Mouse (Mus musculus): ENCODE measurements at regions not wholly inside any gene's neighbourhood (a gene's known extent, or its start where the extent isn't known, plus 50 kb on each side); places are given as distances from the start of the nearest gene placed in this dataset.

DNA sequence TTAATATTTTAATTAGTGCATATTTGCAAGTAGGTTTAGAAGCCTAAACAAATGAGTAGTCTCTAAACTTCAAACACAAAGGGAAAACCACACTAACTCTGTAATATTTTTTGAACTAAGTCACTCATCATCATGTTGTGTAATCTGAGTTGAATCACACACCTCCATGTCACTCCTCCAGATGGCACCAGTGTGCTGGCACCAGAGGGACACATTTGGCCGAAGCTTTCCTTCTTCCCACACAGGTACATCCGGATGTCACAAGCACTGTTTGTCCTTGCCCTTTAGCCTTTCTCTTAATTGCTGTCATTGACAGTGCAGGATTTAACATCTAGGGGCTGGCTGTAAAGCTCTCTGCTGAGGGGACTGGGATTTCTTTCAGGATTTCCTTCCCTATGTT is 256.7 kb upstream of the Ccdc54 start:
- Histone ChIP-seq H3K4me1 (no peaks in the 10 kb centered on the region), H3K27me3 (no peaks in the 10 kb centered on the region)
- ATAC-seq (ENCODE audit: insufficient number of reproducible peaks, insufficient read depth, low FRiP score, low TSS enrichment) = no peak

DNA sequence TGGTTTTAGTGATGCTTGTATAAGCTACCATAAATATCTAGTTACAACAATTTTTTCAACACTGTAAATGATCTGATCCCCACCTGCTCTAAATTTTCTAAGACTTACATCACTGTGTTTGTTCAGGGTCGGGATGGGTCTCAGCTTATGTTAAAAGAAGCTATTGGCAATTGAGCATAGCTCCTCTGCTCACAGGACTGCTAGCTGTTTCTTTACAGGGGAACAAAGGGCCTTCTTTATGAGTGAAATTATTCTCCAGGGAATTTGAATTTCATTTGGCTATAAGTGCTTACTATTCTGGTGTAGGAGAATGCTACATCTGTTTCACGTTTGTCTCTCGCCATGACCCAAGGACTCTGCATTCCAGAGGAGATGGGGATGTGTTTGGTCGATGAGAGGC is 255.6 kb upstream of the Ccdc54 start:
- H3K27me3 ChIP-seq = no peaks in the 10 kb centered on the region
- no peaks in the 10 kb centered on the region for H3K36me3 ChIP-seq
- no peak overlapping the region for H3K4me3 ChIP-seq
- 20% methylated on average over 4 of the region's 4 CpGs for WGBS
- no peaks in the 10 kb centered on the region for H3K4me1 ChIP-seq
- H3K9ac ChIP-seq = no peak overlapping the region
- H3K27ac ChIP-seq = no peak overlapping the region
- H3K4me2 ChIP-seq (replicated peaks) = no peak overlapping the region
- peak; percentile 65; the same call in 1 of the 2 replicates for ATAC-seq (ENCODE audit: insufficient number of reproducible peaks, insufficient read depth, low FRiP score, low TSS enrichment)
- H3K9me3 ChIP-seq = no peaks in the 10 kb centered on the region

More for the DNA sequence above, 256.7 kb upstream of the Ccdc54 start:
- WGBS = 36% methylated on average over 2 of the region's 2 CpGs
- Histone ChIP-seq H3K4me3 (no peak overlapping the region), H3K9me3 (no peaks in the 10 kb centered on the region), H3K4me2 (replicated peaks) (no peak overlapping the region), H3K27ac (no peak overlapping the region), H3K36me3 (no peaks in the 10 kb centered on the region), H3K9ac (no peak overlapping the region)

DNA sequence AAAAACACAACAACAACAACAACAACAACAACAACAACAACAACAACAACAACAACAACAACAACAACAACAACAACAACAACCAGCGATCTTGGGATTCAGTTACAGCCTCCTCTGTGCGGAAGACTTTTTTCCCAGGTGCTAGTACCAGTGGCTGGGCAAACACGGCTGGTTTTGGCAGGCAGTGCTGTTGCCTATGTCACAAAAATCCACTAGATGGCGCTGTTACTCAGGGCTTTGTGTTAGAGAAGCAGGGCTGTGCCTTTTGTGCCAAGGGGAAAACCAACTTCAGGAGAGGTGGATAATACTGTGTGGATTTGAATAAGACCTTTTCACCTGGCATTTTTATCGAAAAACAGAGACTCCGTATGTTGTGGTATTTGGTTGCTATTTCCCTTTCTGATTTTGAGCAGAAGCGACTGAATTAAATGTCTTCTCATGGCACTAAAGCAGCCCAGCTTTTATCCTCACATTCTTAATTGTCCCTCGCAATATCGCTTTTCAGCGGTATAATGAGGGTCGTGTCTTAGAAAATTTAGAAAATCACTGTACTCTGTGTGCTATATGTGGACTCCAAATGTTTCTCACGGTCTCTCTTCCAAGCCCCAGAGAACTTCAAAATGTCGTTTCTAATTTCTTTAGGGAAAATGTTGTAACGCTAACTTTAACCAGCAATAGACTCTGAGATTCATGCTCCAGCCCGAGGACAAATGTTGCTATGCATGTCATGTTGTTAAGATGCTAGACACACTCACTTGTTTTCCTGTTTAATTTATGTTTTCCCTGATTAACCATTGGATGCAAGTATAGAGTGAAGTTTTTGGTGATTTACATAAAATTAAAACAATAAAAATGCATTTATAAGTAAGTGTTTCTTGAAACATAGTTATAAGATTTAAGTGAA is 251.0 kb upstream of the Ccdc54 start:
- Histone ChIP-seq H3K9ac (no peak overlapping the region), H3K9me3 (no peaks in the 10 kb centered on the region), H3K27ac (no peak overlapping the region), H3K4me1 (no peaks in the 10 kb centered on the region), H3K27me3 (no peaks in the 10 kb centered on the region), H3K4me2 (replicated peaks) (peak overlapping the region; percentile 16; the same call in 1 of the 2 replicates), H3K36me3 (no peaks in the 10 kb centered on the region), H3K4me3 (no peak overlapping the region)
- peak; percentile 80 for ATAC-seq (ENCODE audit: insufficient number of reproducible peaks, insufficient read depth, low FRiP score, low TSS enrichment)
- WGBS = 29% methylated on average over 15 of the region's 15 CpGs

DNA sequence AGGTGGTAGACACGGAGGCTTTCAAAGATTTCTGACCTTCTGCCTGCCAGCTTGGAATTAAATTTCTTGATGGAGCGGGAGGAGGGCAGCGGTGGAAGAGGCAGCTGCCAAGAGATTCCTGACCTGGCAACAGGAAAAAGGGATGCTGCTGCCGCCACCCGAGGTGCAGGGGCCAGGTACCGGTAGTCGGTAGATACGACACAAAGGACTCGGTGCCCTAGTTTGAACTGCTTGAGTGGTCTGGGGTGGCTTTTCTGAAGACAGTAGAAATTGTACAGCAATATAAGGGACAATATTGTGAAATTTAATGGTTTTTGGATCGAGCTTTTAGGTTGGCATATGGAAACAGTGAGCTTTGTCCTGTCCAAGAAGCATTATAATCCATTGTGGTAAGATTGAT is 250.3 kb upstream of the Ccdc54 start:
- Histone ChIP-seq H3K9me3 (no peaks in the 10 kb centered on the region), H3K9ac (no peak overlapping the region), H3K27me3 (no peaks in the 10 kb centered on the region), H3K4me2 (replicated peaks) (no peak overlapping the region), H3K4me3 (no peak overlapping the region), H3K36me3 (no peaks in the 10 kb centered on the region), H3K4me1 (no peaks in the 10 kb centered on the region), H3K27ac (no peak overlapping the region)
- no peak for ATAC-seq (ENCODE audit: insufficient number of reproducible peaks, insufficient read depth, low FRiP score, low TSS enrichment)
- WGBS = 61% methylated on average over 10 of the region's 10 CpGs

DNA sequence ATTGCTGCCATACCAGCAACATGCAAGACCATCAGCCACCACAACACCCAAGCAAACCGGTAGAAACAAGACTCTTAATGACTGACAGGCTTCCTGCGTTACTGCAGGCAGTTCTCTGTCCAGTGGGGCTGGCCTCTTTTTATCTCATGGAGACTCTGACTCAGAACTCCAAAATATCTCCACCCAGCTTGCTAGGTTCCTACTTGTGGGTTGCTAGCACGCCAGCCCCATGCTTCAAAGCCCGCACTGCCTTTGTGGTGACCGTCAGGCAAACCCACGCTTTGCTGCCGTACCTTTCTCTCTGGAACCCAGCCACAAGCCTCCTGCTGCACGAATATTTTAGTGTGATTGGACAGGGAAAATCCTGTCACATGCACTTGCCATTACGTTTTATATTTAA is 248.7 kb upstream of the Ccdc54 start:
- WGBS = 80% methylated on average over 9 of the region's 9 CpGs
- Histone ChIP-seq H3K9me3 (no peaks in the 10 kb centered on the region), H3K36me3 (no peaks in the 10 kb centered on the region), H3K4me3 (no peak overlapping the region), H3K27me3 (no peaks in the 10 kb centered on the region), H3K9ac (no peak overlapping the region), H3K4me2 (replicated peaks) (no peak overlapping the region), H3K27ac (no peak overlapping the region), H3K4me1 (no peaks in the 10 kb centered on the region)
- no peak for ATAC-seq (ENCODE audit: insufficient number of reproducible peaks, insufficient read depth, low FRiP score, low TSS enrichment)

DNA sequence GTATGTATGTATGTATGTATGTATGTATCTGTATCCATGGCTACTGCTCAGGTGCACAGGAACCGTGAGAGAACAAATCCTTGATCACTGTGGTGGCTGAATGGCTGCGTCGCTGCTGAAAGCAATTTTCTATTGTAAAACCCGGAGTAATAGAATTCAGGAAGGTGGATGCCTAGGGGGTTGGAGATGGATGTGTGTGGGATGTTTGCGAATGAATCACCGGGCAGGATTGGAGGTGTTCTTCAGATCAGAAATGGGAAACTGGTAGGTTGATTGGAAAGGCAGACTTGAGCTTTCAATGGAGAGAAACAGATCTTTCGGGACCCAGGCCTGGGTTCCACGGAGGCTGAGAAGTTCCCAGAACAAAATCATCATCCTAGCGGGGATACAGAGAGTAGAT is 246.5 kb upstream of the Ccdc54 start:
- no peaks in the 10 kb centered on the region for H3K9me3 ChIP-seq
- no peak overlapping the region for H3K4me3 ChIP-seq
- no peak overlapping the region for H3K9ac ChIP-seq
- WGBS = 85% methylated on average over 9 of the region's 9 CpGs
- no peak overlapping the region for H3K27ac ChIP-seq
- no peaks in the 10 kb centered on the region for H3K36me3 ChIP-seq
- H3K27me3 ChIP-seq = no peaks in the 10 kb centered on the region
- H3K4me2 ChIP-seq (replicated peaks) = no peak overlapping the region
- H3K4me1 ChIP-seq = no peaks in the 10 kb centered on the region
- ATAC-seq (ENCODE audit: insufficient number of reproducible peaks, insufficient read depth, low FRiP score, low TSS enrichment) = no peak

DNA sequence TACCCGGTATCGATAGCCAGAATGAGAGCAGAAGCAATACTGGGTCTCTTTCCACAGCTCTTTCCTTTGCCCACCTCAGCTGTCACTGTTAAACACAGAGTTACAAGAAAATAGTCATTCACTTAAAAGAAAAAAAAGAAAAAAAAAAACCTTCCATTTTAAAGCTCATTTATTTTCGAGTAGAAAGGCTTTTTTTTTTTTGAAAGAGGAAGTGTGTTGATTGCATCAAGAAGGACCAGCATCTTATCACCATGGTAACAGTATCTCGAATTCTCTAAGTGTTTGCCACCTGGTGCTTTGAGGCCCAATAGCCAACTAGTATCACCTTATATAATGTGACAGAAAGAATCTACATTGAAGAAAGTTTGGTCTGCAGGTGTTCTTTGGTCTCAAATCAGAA is 245.5 kb upstream of the Ccdc54 start:
- Histone ChIP-seq H3K36me3 (no peaks in the 10 kb centered on the region), H3K4me3 (no peak overlapping the region), H3K27ac (no peak overlapping the region), H3K9ac (no peak overlapping the region), H3K27me3 (no peaks in the 10 kb centered on the region), H3K4me2 (replicated peaks) (no peak overlapping the region), H3K4me1 (no peaks in the 10 kb centered on the region), H3K9me3 (no peaks in the 10 kb centered on the region)
- 71% methylated on average over 4 of the region's 4 CpGs for WGBS
- no peak for ATAC-seq (ENCODE audit: insufficient number of reproducible peaks, insufficient read depth, low FRiP score, low TSS enrichment)

DNA sequence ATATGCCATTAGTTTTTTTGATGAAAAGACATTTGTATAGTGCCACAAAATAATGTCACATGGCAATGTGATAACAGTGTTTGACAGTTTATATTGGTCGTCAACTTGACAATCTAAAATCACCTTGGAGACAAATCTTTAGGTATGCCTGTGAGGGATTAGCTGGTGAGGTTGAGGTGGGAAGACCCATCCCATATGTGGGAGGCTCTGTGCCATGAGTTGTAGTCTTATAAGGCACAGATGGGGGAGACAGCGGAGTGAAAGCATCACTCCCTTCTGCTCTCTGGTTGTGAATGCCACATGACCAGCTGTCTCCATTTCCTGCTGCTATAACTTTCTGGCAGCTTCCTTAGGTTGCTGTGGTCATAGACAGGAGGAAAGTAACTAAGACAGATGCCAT is 242.4 kb upstream of the Ccdc54 start:
- Histone ChIP-seq H3K27ac (no peak overlapping the region), H3K9ac (no peak overlapping the region), H3K4me3 (no peak overlapping the region), H3K27me3 (no peaks in the 10 kb centered on the region), H3K4me1 (no peaks in the 10 kb centered on the region), H3K9me3 (no peaks in the 10 kb centered on the region), H3K4me2 (replicated peaks) (no peak overlapping the region), H3K36me3 (no peaks in the 10 kb centered on the region)
- WGBS = 87% methylated on average over 2 of the region's 2 CpGs
- ATAC-seq (ENCODE audit: insufficient number of reproducible peaks, insufficient read depth, low FRiP score, low TSS enrichment) = no peak

DNA sequence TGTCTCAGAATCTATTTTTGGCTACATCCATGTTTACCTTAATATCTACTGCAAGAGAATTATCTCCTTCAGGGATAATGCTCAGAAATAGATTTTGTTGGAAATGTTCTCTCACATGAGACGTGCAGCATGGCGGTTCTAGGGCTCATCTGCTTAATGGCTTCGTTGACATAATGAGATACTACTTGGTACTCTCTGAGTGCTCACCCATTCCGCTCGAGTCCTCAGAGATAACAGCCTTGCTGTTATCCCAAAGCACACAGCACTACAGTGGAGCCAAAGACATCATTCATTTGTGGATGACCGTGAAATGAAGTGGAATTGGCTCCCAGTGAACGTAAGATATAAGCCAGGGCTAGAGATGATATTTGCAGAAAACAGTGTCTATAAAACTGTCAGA is 231.4 kb upstream of the Ccdc54 start:
- ATAC-seq (ENCODE audit: insufficient number of reproducible peaks, insufficient read depth, low FRiP score, low TSS enrichment) = no peak

DNA sequence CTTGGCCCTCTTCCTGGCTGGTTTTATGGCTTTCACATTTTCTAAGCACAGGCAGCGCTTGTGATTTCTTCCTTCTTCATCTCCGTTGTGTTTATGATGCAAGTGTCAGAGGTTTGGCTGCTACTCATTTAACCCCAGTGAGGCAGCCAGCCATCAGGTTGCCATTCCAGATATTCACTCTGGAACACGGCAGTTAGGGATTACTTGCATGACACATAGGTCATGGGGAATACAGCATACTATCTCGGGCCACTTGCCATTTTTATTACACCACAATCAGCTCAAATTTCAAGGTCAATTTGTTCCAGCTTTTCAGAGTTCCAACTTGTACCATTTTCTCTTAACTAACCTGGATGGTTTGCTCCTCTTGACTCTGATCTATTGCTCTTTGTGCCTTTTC is 223.7 kb upstream of the Ccdc54 start:
- Histone ChIP-seq H3K27ac (no peak overlapping the region), H3K4me1 (no peaks in the 10 kb centered on the region), H3K4me2 (replicated peaks) (no peak overlapping the region), H3K4me3 (no peak overlapping the region), H3K9me3 (no peaks in the 10 kb centered on the region), H3K9ac (no peak overlapping the region), H3K36me3 (no peaks in the 10 kb centered on the region), H3K27me3 (no peaks in the 10 kb centered on the region)
- 36% methylated on average over 4 of the region's 4 CpGs for WGBS
- ATAC-seq (ENCODE audit: insufficient number of reproducible peaks, insufficient read depth, low FRiP score, low TSS enrichment) = no peak

More for the DNA sequence above, 231.4 kb upstream of the Ccdc54 start:
- H3K9me3 ChIP-seq = no peaks in the 10 kb centered on the region
- H3K4me3 ChIP-seq = no peak overlapping the region
- H3K4me1 ChIP-seq = no peaks in the 10 kb centered on the region
- no peaks in the 10 kb centered on the region for H3K36me3 ChIP-seq
- no peak overlapping the region for H3K27ac ChIP-seq
- H3K4me2 ChIP-seq (replicated peaks) = no peak overlapping the region
- no peak overlapping the region for H3K9ac ChIP-seq
- H3K27me3 ChIP-seq = no peaks in the 10 kb centered on the region
- WGBS = 82% methylated on average over 7 of the region's 7 CpGs

DNA sequence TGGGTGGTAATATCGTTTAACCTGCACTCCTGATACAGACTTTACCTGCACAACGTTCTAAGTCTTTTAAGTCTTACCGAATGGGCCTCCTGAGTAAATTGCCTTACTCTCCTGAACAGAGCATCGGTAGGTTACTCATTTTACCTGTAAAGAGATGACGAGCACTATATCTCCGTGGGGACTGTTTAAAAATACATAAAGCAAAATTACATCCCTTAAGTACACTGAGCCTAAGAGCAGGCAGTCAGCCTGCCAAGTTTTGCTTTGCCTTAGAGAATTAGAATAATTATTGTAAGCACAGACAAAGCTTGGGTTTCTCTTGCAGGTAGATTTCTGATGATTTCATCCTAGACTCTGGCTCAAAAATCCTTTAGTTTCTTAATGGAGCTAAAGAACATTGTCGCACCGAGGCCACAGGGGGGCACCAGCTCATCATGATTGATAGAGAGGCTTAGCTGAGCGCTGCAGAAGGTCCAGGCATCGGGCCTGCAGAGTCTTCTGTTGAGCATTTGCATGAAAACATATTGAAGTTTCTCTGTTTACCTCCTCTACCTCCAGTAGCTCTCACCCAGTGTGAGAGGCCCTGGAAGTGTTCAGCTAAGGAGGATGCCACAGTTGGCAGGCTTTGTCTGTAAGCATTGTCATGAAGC is 208.3 kb upstream of the Ccdc54 start:
- Histone ChIP-seq H3K4me1 (no peaks in the 10 kb centered on the region), H3K4me3 (no peak overlapping the region), H3K9ac (no peak overlapping the region), H3K9me3 (no peaks in the 10 kb centered on the region), H3K4me2 (replicated peaks) (no peak overlapping the region), H3K36me3 (no peaks in the 10 kb centered on the region), H3K27ac (no peak overlapping the region), H3K27me3 (no peaks in the 10 kb centered on the region)
- ATAC-seq (ENCODE audit: insufficient number of reproducible peaks, insufficient read depth, low FRiP score, low TSS enrichment) = no peak
- WGBS = 47% methylated on average over 10 of the region's 10 CpGs

DNA sequence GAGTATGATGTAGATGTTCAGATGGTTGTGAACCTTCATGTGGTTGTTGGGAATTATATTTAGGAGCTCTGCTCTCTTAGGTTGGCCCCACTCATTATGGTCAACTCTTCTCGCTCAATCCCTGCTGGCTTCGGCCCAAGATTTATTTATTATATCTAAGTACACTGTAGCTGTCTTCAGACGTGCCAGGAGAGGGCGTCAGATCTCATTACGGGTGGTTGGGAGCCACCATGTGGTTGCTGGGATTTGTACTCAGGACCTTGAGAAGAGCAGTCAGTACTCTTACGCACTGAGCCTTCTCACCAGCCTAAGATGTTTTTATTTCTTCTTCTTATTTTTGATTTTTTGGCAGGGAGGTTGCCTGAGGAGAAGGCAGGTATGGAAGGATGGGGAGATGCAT is 207.1 kb upstream of the Ccdc54 start:
- no peaks in the 10 kb centered on the region for H3K27me3 ChIP-seq
- no peaks in the 10 kb centered on the region for H3K9me3 ChIP-seq
- no peak overlapping the region for H3K27ac ChIP-seq
- H3K4me3 ChIP-seq = no peak overlapping the region
- H3K36me3 ChIP-seq = no peaks in the 10 kb centered on the region
- H3K4me1 ChIP-seq = peaks cover 2% of the 10 kb centered on the region; the same call in 1 of the 2 replicates
- ATAC-seq (ENCODE audit: insufficient number of reproducible peaks, insufficient read depth, low FRiP score, low TSS enrichment) = no peak
- 80% methylated on average over 6 of the region's 6 CpGs for WGBS
- H3K9ac ChIP-seq = no peak overlapping the region
- H3K4me2 ChIP-seq (replicated peaks) = no peak overlapping the region
